Mouse (Mus musculus) layer of hippocampus, adult 9-10 months (tissue): ENCODE measurements around the gene Hacd3.
"Not testable (repeated sequence)": the region's sequence is repeated elsewhere in the genome, so short reads cannot be mapped to it uniquely, and the experiment has no call there.

Experiments used
- DNase-seq: peaks from one replicate; pipeline ENCODE4 v3.0.0; 2022; ENCODE audit warnings: low spot score

Hacd3 gene

GRCm38 (mm10) chr9:65016978-65017827, 4.3 kb downstream of the Hacd3 start:
- DNase-seq: no peak

DNA sequence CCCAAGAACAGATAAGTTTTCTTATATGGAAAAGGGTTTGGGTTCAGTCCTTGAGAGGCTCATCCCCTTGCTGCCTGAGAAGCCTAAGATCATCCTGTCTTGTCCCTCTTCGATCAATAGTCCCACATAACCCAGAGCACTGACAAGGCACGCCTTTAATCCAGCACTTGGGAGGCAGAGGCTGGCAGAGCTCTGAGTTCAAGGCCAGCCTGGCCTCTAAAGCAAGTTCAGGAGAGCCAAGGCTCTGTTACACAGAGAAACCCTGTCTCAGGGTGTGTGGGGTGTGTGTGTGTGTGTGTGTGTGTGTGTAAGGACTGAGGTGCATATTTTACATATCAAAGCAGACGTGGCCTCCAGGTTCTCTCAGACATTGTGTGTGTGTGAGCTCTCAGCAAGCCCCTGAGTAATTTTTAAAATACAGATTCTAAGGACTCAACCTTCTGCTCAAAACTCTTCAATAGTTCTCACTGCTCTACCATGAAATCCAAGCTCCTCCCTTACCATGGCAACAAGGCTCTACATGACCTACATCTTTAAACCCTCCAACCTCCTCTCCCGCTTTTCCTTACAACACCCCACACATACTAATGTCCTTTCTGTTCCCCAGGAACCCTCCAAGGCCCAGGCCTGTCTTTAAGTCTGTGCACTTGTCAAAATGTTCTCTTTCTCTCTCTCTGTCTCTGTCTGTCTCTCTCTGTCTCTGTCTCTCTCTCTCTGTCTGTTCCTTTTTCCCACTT, 5.1 kb downstream of the Hacd3 start:
- DNase-seq: no peak

- no peak for DNase-seq
These were observed 5.9 kb downstream of the Hacd3 start for GRCm38 (mm10) chr9:65015461-65016222.

GRCm38 (mm10) chr9:65011304-65011703, 10.2 kb downstream of the Hacd3 start:
- no peak for DNase-seq

DNA sequence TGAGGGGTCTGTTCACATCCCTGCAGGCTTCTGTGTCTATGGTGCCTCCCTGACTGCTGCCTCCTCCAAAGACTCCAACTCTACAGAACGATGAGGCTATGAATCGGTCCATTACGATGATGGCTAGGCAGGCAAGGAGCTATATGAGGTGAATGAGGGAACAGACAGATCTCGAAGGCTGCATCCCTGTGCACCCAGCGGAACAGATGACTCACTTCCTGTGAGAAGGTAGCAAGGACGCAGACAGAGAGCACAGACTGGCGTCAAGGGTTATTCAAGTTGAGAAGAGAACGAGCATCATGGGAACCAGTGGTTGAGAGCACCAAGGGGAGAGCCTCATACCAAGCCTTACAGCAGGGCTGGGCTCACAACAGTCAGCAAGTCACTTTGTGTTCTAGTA, 10.9 kb downstream of the Hacd3 start:
- no peak for DNase-seq

- DNase-seq: no peak
These were observed 15.8 kb downstream of the Hacd3 start for GRCm38 (mm10) chr9:65005737-65006136.

DNA sequence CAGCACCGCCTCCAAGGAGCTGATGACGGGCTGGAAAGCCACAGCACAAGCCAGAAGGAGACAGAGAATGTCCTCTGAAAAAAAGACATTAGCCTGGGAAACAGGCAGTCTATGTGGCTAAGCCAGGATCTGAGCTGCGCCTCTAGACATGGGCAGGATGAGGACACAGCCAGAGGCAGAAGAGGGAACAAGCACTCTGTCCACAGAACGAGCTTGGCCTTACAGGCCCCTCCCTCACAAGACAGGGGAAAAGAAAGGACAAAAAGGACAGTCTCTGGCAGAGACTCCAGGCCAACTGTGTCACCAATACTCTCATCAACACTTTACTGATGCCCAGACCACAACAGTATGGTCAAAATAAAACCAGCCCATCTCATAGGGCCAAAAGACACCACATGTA, 20.0 kb downstream of the Hacd3 start:
- DNase-seq: no peak

- DNase-seq: not testable (repeated sequence)
These were observed 26.0 kb downstream of the Hacd3 start for GRCm38 (mm10) chr9:64995464-64995863.

- DNase-seq: no peak
These were observed 31.2 kb downstream of the Hacd3 start for GRCm38 (mm10) chr9:64990291-64990690.

- no peak for DNase-seq
These were observed 33.0 kb downstream of the Hacd3 start for GRCm38 (mm10) chr9:64988443-64988842.

DNA sequence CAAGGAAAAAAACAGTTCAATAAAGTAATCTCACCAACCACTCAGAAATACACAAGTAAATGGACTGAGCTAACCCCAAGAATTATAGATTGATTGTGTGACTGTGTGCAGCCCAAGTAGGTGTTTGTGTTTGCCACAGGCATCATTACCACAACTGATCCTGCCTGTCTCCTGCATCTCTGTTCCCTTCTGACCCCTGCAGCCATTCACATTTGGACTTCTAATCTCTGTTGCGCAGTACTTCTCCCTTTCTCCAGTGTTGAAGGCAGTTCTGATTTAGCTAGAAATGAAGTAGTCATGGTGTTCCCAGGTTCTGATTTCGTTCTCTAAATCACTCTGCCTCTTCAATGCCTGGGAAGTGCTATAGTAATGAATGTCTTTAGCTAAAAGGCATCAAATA, 33.8 kb downstream of the Hacd3 start:
- no peak for DNase-seq

- DNase-seq: no peak
These were observed 35.7 kb downstream of the Hacd3 start for GRCm38 (mm10) chr9:64985807-64986206.

DNA sequence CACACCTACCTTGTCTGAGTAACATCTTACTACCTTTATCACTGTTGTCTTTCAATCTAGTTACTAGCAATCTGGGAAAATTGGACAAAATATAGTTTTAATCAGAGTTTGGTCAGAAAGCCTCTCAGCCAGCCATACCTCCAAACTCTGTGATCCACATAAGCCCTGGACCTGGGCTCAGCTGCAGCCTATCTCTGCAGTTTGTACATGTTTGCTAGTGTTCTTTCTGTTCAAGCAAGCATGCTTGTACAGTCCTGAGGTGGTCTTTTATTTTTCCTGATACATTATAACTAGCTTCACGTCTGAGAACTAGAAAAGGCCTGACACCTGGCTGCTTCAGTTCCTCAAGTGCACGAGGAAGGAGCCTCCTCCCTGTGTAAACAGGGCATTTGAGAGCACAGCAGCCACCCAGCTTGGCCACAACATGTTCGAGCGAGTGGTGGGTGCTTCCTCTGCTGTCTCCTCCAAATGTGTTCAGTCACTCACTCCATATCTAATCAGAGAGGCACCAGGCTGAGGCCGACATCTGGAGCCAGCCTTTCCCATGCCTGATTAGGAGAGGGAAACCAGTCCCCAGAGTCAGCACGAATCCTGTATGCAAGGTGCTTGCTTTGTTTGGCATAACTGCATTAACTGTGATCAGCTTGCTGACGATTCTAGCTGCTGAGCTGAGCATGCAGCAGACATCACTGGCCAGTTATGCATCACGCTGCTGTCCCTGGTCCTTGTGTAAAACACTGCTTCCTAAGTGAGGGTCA, 36.3 kb downstream of the Hacd3 start:
- DNase-seq: no peak

GRCm38 (mm10) chr9:64981904-64982303, 39.6 kb downstream of the Hacd3 start:
- DNase-seq: no peak

GRCm38 (mm10) chr9:64980548-64980947, 40.9 kb downstream of the Hacd3 start:
- no peak for DNase-seq

- no peak for DNase-seq
These were observed 60.5 kb downstream of the Hacd3 start for GRCm38 (mm10) chr9:64960978-64961320.

- DNase-seq: peak; percentile 95
These were observed 61.1 kb downstream of the Hacd3 start, which contains the start of gene Ints14 for GRCm38 (mm10) chr9:64960117-64960977. Gene Ints14 (plus strand): TSS chr9:64960905.

GRCm38 (mm10) chr9:64957276-64957675, 64.2 kb downstream of the Hacd3 start:
- DNase-seq: no peak

GRCm38 (mm10) chr9:64956337-64956736, 65.2 kb downstream of the Hacd3 start:
- DNase-seq: no peak

- no peak for DNase-seq
These were observed 68.3 kb downstream of the Hacd3 start for GRCm38 (mm10) chr9:64953190-64953589.

GRCm38 (mm10) chr9:64952055-64952454, 69.4 kb downstream of the Hacd3 start:
- no peak for DNase-seq
